Mouse (Mus musculus) thymus, postnatal 25 days (tissue): ENCODE data around the gene Rarres1.

Experiments
- DNase-seq: peaks from one replicate; pipeline ENCODE4 v3.0.0; 2022

The Rarres1 gene

DNA sequence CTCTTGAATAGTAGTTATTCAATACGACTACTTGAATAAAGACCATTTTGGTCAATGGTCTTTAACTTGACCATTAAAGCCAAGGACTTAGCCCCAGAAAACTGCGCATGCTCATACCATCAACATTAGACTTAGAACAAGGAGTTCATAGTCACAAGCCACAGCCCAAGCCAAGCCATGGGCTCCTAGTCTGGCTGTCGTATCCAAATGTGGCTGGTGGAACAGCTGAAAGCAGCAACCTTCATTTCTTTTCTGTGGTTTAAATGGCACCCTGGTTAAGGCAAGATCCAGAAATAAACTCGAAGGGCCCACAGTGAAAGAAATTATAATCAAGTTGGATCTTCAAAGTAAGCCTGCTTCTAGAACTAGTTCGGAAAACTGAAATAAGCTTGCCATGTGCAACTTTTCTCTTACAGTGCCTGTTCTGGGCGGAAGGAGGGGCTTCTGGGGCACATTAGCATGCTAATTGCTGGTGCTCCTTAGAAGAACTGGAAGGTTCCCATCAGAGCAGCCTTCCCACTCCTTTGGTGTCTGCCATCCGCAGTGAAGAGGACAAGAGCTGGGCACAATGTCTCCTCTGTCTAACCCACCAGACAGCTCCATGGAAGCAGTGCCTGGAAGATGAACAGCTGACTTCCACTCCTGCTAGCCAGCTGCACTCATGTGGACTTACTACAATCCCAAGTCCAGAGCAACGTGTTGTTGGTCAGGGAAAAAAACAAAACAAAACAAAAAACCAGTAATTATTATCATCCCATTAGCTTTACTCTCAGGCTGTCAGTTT, 23.0 kb downstream of the Rarres1 start:
- no peak for DNase-seq

DNA sequence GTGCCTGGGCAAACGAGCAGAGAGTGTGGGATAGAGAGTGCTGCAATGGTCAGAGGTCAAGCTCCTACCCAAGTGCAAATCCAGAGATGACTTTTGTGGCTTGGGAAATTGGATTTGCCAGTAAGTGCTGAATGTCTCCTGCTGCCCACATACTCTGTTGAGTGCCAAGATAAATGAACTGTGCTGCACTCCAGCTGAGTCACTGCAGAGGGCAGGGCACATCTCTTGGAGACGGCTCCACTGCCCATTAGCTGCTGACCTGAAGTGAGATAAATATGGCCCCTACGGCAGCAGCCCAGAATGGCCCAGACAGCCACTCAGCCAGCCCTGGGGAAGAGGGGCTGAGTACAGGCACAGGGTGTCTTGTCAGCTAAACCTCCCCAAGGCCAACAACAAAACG, 25.2 kb downstream of the Rarres1 start:
- DNase-seq, result no peak

DNA sequence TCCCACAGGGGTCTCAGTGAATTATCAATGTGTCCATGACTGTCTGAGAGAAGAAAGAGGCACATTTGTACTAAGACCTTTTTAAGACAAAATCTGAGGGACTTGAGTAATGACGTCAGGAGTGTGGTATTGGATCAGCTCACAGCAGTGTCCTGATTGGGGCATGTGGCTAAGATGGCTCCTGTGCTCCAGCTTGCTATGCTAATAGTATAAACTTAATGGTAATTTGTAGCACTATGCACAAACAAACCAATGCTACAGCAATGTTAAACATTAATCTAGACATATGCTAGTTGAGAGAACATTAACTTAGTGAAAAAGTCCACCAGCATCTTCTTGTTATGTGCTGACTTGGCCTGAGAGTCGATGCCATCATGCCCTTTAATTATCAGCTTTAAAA, 30.1 kb downstream of the Rarres1 start:
- no peak for DNase-seq

DNA sequence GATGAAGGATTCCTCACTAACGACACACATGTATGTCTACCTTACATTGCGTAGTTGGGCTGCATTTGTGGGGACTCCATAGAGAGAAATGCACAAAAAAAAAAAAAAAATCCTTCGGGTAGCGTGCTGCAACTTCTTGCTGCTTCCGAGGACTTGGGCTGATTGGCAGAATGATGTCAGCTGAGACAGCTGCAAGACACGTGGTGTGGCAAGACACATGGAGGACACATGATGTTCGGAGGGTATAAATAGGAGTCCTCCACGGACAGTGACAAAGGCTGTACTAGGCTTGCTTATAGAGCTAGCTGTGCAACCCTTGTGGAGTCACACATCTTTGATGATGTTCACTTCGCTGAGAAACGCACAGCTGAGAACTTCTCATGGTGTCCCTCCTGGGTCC, 32.9 kb downstream of the Rarres1 start:
- no peak for DNase-seq

DNA sequence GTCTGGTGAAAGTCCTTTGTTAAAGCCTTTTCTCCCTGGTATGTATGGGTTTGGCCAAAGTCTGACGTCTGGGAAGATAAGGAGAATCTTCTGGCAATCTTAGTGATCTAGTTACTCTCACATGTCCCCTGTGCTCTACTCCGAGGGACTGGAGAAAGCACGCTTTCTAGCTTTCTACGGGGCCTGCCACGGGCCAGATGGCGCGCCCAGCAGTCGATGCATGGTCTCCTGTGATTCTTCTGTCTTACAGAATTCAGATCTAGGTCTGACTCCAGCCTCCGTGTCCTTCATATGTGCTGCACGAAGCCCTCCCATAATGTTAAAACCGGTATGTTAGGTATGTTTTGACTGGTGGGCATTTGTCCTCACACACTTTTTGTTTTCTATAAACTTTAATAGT, 35.5 kb downstream of the Rarres1 start:
- no peak for DNase-seq

DNA sequence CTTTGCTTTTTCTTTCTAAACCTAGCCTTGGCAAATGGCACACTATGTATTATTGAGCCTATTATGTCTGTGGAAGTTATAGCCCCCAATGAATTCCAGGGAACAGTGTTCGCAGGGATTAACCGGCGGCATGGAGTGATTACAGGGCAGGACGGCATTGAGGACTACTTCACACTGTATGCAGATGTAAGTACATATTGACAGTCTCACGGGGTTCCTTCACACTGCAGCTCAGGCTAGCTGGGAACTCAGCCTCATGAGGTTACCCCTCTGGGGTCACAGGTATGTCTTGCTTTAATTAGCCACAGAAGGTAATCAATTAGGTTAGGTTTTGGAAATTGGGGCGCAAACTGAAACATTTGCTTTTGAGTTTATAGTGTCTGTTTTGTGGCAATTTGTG, 41.9 kb downstream of the Rarres1 start:
- no peak for DNase-seq

DNA sequence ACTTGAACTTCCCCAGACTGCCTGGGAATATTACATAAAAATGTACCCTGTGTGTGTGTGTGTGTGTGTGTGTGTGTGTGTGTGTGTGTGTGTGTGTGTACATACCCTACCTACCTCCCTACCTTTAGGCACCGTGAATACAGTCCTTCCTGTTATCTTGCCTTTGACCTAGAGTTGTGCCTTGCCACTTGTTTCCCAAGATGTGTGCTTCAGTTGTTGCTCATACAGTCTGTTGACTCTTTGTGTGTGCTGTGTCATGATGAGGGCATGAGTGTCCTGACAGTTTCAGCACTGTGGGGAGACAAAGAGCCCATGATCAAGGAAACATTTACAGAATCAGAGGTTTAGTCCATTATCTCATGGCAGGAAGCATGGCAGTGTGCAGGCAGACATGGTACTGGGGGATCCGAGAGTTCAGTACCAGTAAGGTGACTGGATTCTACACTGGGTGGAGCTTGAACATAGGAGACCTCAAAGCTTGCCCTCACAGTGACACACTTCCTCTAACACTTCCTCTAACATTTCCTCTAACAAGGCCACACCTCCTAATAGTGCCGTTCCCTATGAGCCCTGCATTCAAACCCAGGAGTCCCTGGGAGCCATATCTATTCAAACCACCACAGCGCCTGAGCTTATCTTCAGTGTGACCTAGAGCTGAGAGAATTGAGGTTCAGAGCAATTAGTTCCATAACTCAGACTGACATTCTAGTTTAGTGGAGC, 43.8 kb downstream of the Rarres1 start:
- no peak for DNase-seq

DNA sequence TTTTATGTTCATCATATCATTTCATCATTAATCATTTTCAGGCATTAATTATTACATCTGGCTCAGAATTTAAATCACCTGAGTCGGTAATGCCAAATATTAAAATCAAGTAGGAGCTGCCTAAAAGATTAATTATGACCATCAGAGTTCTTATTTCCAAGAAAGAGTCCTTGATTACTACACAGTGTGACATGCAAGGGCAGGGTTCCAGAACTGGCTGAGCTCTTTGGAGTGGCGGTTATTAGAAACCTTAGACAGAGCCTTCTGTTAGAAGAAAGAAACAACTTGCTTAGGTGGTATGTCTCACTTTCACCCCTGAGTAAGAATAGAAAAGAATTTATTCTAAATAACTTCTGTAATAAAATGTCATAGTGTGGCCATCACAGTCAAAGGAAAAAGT, 48.0 kb downstream of the Rarres1 start:
- no peak for DNase-seq

DNA sequence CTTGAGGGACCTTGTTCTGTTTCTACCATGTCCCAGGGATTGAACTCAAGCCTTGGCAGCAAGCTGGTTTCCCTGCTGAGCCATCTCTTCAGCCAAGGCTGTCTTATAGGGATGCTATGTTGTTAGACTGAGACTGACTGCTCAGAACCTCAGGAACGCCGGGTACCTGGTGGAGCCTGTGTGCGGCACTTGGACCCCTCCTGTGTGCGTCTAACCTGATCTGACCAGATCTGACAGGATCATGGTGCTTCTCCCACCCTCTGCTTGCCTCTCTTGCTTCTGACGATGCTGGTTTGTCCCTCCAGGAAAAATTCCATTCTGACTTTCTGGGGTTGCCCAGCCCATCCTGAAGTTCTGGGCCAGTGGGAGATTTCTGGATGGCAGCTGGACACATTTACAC, 48.7 kb downstream of the Rarres1 start:
- no peak for DNase-seq

DNA sequence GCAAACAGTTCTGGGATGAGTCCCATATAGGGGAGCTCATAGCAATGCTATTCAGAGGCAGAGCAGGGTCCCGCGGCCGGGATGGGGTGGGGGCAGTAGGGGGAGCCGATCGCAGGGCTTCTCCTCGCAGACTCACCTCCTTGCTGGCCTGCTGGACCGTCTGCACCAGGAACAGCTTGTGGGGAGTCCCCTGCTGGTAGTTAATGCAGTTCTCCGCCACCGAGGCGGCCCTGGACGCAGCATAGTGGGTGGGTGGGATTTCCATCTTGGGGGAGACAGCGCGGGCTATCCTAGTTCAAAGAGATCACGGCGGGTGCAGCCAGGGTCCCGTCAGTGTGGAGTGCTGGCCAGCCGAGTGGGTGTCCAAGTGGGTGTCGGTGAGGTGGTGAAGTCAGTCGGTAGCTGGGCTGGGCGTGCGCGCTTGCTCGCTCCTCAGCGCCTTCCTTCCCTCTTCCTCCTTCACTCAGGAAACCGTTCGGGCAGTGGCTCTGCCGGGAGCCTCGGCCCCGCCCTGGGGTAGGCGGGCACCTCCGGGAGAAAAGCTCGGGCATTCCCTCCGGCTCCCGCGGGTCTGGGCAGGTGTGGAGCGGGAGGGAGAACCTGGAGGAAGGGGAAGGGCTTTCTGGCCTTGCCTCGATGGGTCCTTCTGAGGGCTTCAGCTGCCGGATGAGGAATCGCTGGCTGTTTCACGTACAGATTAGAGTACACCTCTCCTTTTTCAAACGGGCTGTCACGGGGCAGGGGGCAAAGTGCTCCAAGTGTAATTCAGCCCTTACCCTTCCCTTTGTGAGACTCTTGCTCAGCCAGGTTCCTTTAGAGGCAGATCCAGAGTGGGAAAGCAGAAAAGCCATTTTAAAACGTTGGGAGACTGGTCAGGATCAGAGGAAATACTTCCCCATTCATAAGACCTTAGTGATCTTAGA, 51.6 kb downstream of the Rarres1 start, which contains the start of gene Lxn:
Gene Lxn, minus strand, starts transcription at position 477 of the 923 bp plus-strand sequence.
- peak; percentile 61 for DNase-seq

DNA sequence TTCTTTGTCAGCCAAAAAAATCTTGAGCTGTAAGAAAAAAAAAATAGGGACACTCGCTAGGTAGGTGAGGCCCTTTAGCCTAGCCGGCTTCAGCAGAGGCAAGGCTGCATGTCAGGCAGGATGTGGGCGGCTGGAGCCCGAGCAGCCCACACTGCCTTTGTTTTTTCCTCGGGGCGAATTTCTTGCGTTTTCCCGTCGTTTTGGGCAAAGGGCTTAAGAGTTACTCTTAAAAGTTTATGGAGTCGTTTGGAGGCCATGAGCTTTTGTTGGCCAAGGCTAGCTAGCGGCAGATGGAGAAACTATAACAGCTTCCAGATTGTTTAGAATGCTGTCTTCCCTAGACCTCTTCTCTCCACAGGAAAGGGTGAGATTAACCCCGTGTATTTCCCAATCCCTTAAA, 52.3 kb downstream of the Rarres1 start:
- peak; percentile 18 for DNase-seq

DNA sequence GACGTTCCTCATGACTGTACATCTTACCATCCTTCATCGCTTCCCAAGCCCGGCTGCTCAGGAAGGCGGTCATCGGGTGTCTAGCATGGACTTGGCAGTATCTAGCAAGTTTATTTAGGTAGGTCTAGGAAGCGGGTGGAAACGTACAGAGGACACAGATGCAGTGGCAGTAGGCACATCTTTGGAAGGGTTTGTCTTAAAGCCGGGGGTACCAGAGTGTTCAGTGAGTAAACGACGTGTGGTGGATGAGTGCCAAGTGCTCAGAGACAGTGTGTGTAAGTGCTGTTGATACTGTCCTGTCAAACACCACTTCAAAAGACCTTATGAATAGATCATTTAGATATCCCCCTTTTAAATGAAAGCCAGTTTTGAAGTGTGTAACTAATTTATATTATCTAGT, 52.7 kb downstream of the Rarres1 start:
- no peak for DNase-seq

DNA sequence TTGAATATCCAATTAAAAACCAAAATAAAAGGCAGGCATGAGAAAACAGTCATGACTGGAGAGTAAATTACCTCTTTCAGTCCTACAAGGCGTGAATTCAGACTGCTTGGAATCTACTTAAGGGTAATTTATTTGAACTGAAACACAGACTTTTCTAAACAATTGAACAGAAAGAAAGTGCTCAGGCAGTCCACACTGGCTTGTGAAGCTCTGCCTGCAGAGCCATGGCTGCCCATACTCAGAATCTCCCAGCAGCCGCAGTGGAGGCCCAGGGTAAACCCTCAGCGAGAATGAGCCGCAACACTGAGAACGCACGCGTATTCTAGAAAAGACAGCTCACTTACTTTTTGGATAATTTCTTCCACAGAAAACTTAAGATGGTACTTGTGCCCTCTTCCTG, 53.3 kb downstream of the Rarres1 start:
- no peak for DNase-seq

DNA sequence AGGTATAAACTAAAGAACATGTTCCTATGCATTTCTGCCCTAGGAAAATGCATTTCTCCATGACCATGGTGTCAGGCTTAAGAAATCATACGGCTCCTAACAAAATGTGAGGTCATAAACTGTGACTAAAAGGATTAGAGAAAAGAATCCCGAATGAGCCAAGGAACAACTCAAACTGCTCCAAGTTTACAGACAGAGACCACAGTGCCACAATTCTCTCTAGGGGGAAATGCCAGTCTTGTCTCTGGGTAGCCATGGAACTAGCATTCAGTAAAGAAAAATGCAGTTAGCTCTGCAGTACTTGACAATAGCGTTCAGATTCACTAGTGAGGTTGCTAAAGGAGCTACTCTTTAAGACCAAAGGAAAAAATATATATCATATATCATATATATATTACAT, 55.4 kb downstream of the Rarres1 start:
- DNase-seq, result no peak

DNA sequence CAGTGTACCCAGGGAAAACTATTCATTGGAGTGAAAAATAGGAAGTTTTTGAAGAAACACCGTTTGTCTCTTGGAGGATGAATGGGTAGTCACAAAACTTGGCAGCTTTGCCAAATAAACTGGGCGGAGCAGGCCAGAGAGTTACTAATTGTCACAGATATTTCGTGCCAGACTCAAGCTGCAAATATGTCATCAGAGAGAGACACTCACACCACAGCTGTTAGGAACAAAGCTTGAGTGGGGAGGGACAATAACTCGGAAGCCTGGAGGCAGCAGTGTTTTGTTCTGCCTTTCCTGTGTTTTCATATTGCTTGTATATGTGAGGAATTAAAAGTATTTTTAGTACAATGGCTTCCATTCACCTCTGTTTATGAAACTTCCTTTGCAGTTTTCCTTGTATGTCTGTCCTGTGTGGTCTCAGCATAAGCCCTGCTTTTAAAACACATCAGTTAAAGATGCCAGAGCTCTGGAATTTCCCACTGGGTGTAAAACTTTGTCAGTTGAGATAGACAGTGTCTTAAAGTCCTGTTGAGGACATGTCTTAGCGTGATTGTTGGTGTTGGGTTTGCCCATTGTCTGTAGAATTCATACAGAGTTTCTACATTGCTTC, 64.6 kb downstream of the Rarres1 start:
- no peak for DNase-seq

DNA sequence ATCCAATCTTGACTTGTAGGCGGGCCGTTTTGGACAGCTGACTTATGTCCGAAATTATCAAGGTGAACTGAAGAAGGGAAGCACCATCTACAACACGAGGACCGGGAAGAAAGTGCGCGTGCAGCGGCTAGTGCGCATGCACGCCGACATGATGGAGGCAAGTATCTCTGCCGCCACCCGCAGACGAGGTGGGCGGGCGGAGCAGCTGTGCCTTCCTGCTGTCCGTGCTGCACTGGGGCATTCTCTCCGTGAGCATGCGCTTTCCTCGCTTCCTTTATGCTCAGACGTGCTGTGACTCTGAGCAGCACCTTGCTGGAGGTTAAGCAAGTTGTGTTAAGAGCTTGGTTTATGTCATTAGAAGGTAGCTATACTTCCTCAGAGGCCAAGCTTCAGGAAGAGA, 65.7 kb downstream of the Rarres1 start:
- no peak for DNase-seq

DNA sequence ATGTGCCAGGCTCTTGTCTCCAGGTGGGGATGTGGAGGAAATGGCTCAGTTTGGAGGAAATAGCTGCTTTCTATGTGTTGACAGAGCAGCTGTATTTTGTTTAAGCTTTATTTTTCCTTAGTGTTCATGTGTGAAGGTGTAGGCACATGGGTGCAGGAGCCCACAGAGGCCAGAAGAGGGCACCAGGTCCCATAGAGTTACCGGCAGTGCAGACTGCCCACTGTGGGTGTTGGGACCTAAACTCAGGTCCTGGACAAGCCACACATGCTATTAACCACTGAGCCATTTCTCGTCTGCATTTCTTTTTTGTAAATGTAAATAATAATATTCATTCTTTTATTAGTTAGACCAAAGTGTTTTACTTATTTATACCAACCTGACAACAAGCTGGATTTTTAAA, 68.2 kb downstream of the Rarres1 start:
- DNase-seq, result no peak

DNA sequence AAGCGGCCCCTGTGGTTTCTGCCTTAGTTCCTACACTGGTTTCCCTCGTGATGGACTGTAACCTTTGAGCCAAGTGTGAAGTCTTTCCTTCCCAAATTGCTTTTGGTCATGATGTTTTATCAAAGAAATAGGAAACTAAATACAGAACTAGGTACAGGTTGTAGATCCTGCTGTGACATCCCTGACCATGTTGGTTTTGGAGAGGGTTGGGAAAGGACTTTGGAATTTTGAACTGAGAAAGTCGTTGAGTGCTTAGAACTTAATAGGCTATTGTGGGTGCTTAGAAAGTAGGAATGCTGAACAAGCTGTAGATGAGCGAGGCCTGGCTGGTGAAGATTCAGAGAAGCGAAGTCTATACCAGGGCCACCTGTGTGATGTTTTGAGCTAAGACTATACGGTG, 81.3 kb downstream of the Rarres1 start:
- DNase-seq, result no peak

DNA sequence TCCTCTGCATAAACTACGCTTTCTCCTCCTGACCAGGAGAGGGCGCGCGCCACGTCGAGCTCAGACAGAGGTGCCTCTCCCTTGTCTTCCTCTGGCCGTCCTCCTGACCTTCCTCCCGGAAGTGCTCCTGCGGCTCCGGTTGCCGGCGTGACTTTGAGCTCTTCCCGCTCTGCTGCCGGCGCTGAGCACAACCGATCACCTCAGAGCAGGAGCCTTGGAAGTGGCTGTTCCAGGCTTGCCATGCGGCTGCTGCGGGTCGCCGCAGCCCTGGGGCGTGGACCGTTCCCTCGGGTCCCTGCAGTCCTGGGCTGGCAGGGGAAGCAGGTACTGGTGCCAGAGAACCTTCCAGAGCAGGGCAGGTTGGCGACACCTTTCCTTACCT, 85.3 kb downstream of the Rarres1 start, which contains the start of gene Gfm1:
Gene Gfm1, plus strand, starts transcription at position 98 of the 382 bp plus-strand sequence.
- peak; percentile 87 for DNase-seq

DNA sequence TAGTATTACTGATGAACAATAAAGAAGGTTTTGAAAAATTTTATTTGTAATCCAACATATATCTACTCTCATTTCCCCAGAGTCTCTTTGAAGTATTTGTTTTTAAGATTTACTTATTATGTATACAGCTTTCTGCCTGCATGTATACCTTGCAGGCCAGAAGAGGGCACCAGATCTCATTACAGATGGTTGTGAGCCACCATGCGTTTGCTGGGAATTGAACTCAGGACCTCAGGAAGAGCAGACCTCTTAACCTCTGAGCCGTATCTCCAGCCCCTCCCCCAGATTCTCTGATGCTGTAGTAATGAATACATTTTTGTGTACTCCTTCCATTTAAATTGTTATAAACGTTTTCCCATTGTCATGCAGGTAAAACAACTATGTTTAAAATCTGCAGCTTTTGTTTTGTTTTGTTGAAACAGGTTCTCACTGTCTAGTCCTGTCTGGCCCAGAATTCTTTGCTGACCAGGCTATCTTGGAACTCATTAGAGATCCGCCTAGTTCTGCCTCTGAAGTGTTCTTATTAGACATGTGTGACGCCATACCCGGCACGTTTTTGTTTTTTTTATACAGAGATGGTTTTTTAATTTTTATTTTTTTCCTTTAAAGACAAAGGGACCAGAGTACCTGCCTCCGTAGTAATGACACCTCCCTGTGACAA, 85.9 kb downstream of the Rarres1 start:
- DNase-seq, result no peak
